Mouse (Mus musculus): ENCODE results near the gene Med15.

GRCm38 (mm10) chr16:17638036-17638628, 94.6 kb downstream of the Med15 start:
- no peak for TF ChIP-seq CTCF (IDR thresholded peaks at IDR 0.05; ENCODE audit: extremely low read depth, insufficient read length, insufficient replicate concordance, low read depth, low read length)
- no peak for TF ChIP-seq POLR2A (IDR thresholded peaks at IDR 0.05; ENCODE audit: low read depth, low read length)
